Mouse (Mus musculus) neural tube, embryonic 11.5 days (tissue): Measurements from ENCODE around the gene Schip1. TPM values are rescaled to one million over a fixed set of nuclear protein-coding genes. Genes with fewer than 3 reads are reported as not detected.

ENCODE experiments used
- ATAC-seq: fragments of 200-750 bp; cut with Nextera tagmentation; 2 replicates; pipeline ENCODE4 v1.8.0; 2017; ENCODE audit warnings: moderate number of reproducible peaks, mild to moderate bottlenecking, moderate TSS enrichment, moderate library complexity; ENCODE audit not compliant: insufficient read depth, low FRiP score, low TSS enrichment
- DNase-seq: peaks from one replicate; pipeline ENCODE4 v3.0.0-alpha.2; 2015; ENCODE audit warnings: low spot score
- H3K27ac ChIP-seq: fragments of 300-500 bp; sonication (generic); 2 replicates; pipeline ENCODE4 v1.5.1; 2014; ENCODE audit warnings: low read depth, mild to moderate bottlenecking, low read length
- H3K27me3 ChIP-seq: fragments of 300-500 bp; sonication (generic); 2 replicates; pipeline ENCODE4 v1.6.1; 2014; ENCODE audit warnings: mild to moderate bottlenecking, low read length, mixed read lengths; ENCODE audit not compliant: control insufficient read depth, insufficient read depth
- H3K36me3 ChIP-seq: fragments of 300-500 bp; sonication (generic); 2 replicates; pipeline ENCODE4 v1.6.1; 2014; ENCODE audit warnings: mild to moderate bottlenecking, low read length, moderate library complexity, mixed read lengths; ENCODE audit not compliant: control insufficient read depth, insufficient read depth
- H3K4me1 ChIP-seq: fragments of 300-500 bp; sonication (generic); 2 replicates; pipeline ENCODE4 v1.6.1; 2014; ENCODE audit warnings: low read length, mixed read lengths; ENCODE audit not compliant: control insufficient read depth, insufficient read depth
- H3K4me2 ChIP-seq: fragments of 300-500 bp; sonication (generic); 2 replicates; pipeline ENCODE4 v1.6.1; 2014; ENCODE audit warnings: low read depth, mild to moderate bottlenecking, moderate library complexity
- H3K4me3 ChIP-seq: fragments of 300-500 bp; sonication (generic); 2 replicates; pipeline ENCODE4 v1.5.1; 2014; ENCODE audit warnings: low read depth, low read length
- H3K9ac ChIP-seq: fragments of 300-500 bp; sonication (generic); 2 replicates; pipeline ENCODE4 v1.6.1; 2014; ENCODE audit warnings: mild to moderate bottlenecking, low read length
- H3K9me3 ChIP-seq: fragments of 300-500 bp; sonication (generic); 2 replicates; pipeline ENCODE4 v1.6.1; 2016; ENCODE audit warnings: low read length; ENCODE audit not compliant: control insufficient read depth
- WGBS: fragments of 180-500 bp; shearing (Covaris S2); extraction: QIAGEN DNeasy Blood & Tissue Kit; methylation state at CpG from one replicate; pipeline ENCODE4 v1.1.7; 2014; 5-methylcytosine and 5-hydroxymethylcytosine counted together
- polyA plus RNA-seq: library from polyadenylated mRNA; unstranded; fragments of >200 nt; fragmentation: Nextera tagmentation; extraction: Ambion mirVana; gene quantifications from 2 replicates; pipeline ENCODE4 v1.2.1, GENCODE M21; 2014

Gene Schip1
- polyA plus RNA-seq, 1 experiment from 2014 or later: 87.2 TPM

GRCm38 (mm10) chr3:68527182-68527581, 462.6 kb downstream of the Schip1 start:
- H3K27me3 ChIP-seq: no peaks in the 10 kb centered on the region
- 66% methylated on average over 4 of the region's 4 CpGs for WGBS
- no peak for ATAC-seq
- H3K36me3 ChIP-seq: no peaks in the 10 kb centered on the region
- H3K4me3 ChIP-seq: no peak overlapping the region
- no peak overlapping the region for H3K4me2 ChIP-seq
- H3K27ac ChIP-seq: no peak overlapping the region
- no peak for DNase-seq
- no peaks in the 10 kb centered on the region for H3K4me1 ChIP-seq
- H3K9ac ChIP-seq: no peak overlapping the region
- H3K9me3 ChIP-seq: no peaks in the 10 kb centered on the region

GRCm38 (mm10) chr3:68531908-68532307, 467.3 kb downstream of the Schip1 start:
- H3K27me3 ChIP-seq: no peaks in the 10 kb centered on the region
- no peaks in the 10 kb centered on the region for H3K36me3 ChIP-seq
- WGBS: 91% methylated on average over 4 of the region's 4 CpGs
- H3K27ac ChIP-seq: no peak overlapping the region
- ATAC-seq: no peak
- H3K4me2 ChIP-seq: no peak overlapping the region
- H3K4me3 ChIP-seq: no peak overlapping the region
- H3K9ac ChIP-seq: no peak overlapping the region
- 0 out of 2 replicates have a peak, but pooled peaks cover 5% of the 10 kb centered on the region for H3K9me3 ChIP-seq
- no peak for DNase-seq
- H3K4me1 ChIP-seq: no peaks in the 10 kb centered on the region

- Histone ChIP-seq H3K27ac (no peak overlapping the region), H3K9ac (no peak overlapping the region), H3K9me3 (0 out of 2 replicates have a peak, but pooled peaks cover 5% of the 10 kb centered on the region), H3K4me2 (no peak overlapping the region), H3K4me1 (no peaks in the 10 kb centered on the region), H3K4me3 (no peak overlapping the region), H3K27me3 (no peaks in the 10 kb centered on the region), H3K36me3 (no peaks in the 10 kb centered on the region)
- 25% methylated on average over 5 of the region's 7 CpGs for WGBS
- ATAC-seq: no peak
- no peak for DNase-seq
Measured at GRCm38 (mm10) chr3:68534571-68535051, 470.0 kb downstream of the Schip1 start.

GRCm38 (mm10) chr3:68535160-68535728, 470.6 kb downstream of the Schip1 start:
- Histone ChIP-seq H3K4me2 (no peak overlapping the region), H3K4me3 (no peak overlapping the region), H3K27ac (no peak overlapping the region), H3K4me1 (no peaks in the 10 kb centered on the region), H3K9me3 (0 out of 2 replicates have a peak, but pooled peaks cover 5% of the 10 kb centered on the region), H3K27me3 (no peaks in the 10 kb centered on the region), H3K9ac (no peak overlapping the region), H3K36me3 (no peaks in the 10 kb centered on the region)
- DNase-seq: no peak
- WGBS: 82% methylated on average over 7 of the region's 7 CpGs
- no peak for ATAC-seq

GRCm38 (mm10) chr3:68536071-68536470, 471.5 kb downstream of the Schip1 start:
- Histone ChIP-seq H3K4me3 (no peak overlapping the region), H3K9me3 (0 out of 2 replicates have a peak, but pooled peaks cover 5% of the 10 kb centered on the region), H3K27me3 (no peaks in the 10 kb centered on the region), H3K4me1 (no peaks in the 10 kb centered on the region), H3K27ac (no peak overlapping the region), H3K36me3 (no peaks in the 10 kb centered on the region), H3K4me2 (no peak overlapping the region), H3K9ac (no peak overlapping the region)
- 72% methylated on average over 3 of the region's 3 CpGs for WGBS
- DNase-seq: no peak
- no peak for ATAC-seq

GRCm38 (mm10) chr3:68541688-68542087, 477.1 kb downstream of the Schip1 start:
- Histone ChIP-seq H3K4me2 (no peak overlapping the region), H3K9ac (no peak overlapping the region), H3K4me3 (no peak overlapping the region), H3K9me3 (no peaks in the 10 kb centered on the region), H3K4me1 (peaks cover 5% of the 10 kb centered on the region), H3K27ac (no peak overlapping the region), H3K27me3 (no peaks in the 10 kb centered on the region), H3K36me3 (no peaks in the 10 kb centered on the region)
- ATAC-seq (no peak), DNase-seq (no peak)
- WGBS: 88% methylated on average over 8 of the region's 8 CpGs

GRCm38 (mm10) chr3:68542944-68543501, 478.4 kb downstream of the Schip1 start:
- Histone ChIP-seq H3K9me3 (no peaks in the 10 kb centered on the region), H3K4me2 (peak overlapping the region; percentile 44), H3K9ac (no peak overlapping the region), H3K27me3 (no peaks in the 10 kb centered on the region), H3K27ac (no peak overlapping the region), H3K4me1 (peaks cover 5% of the 10 kb centered on the region), H3K4me3 (peak overlapping the region; percentile 13; the same call in 1 of the 2 replicates), H3K36me3 (no peaks in the 10 kb centered on the region)
- DNase-seq (peak; percentile 75), ATAC-seq (peak; percentile 89)
- 3% methylated on average over 7 of the region's 7 CpGs for WGBS

GRCm38 (mm10) chr3:68544811-68545210, 480.2 kb downstream of the Schip1 start:
- H3K4me2 ChIP-seq: no peak overlapping the region
- no peak overlapping the region for H3K27ac ChIP-seq
- no peaks in the 10 kb centered on the region for H3K36me3 ChIP-seq
- 69% methylated on average over 7 of the region's 7 CpGs for WGBS
- no peaks in the 10 kb centered on the region for H3K27me3 ChIP-seq
- DNase-seq: no peak
- no peak overlapping the region for H3K9ac ChIP-seq
- peaks cover 5% of the 10 kb centered on the region for H3K4me1 ChIP-seq
- no peaks in the 10 kb centered on the region for H3K9me3 ChIP-seq
- ATAC-seq: no peak
- no peak overlapping the region for H3K4me3 ChIP-seq

GRCm38 (mm10) chr3:68545898-68546297, 481.3 kb downstream of the Schip1 start:
- Histone ChIP-seq H3K9ac (no peak overlapping the region), H3K4me1 (peaks cover 5% of the 10 kb centered on the region), H3K4me2 (no peak overlapping the region), H3K4me3 (no peak overlapping the region), H3K27ac (no peak overlapping the region), H3K27me3 (no peaks in the 10 kb centered on the region), H3K9me3 (no peaks in the 10 kb centered on the region), H3K36me3 (no peaks in the 10 kb centered on the region)
- ATAC-seq (no peak), DNase-seq (no peak)
- 46% methylated on average over 6 of the region's 6 CpGs for WGBS
